Mouse (Mus musculus) bone marrow, adult 2 months (tissue): ENCODE results near the gene Etnk2.

Experiments
- CTCF ChIP-seq: fragments of 200-500 bp; IDR thresholded peaks from 2 replicates; pipeline ENCODE4 v1.5.1; 2011; ENCODE audit warnings: low read length, control low read depth; ENCODE audit not compliant: control insufficient read depth, insufficient read depth
- POLR2A ChIP-seq: fragments of 200-500 bp; IDR thresholded peaks from 2 replicates; pipeline ENCODE4 v1.6.1; 2011; ENCODE audit warnings: low read depth, mild to moderate bottlenecking, control low read depth, low read length, borderline replicate concordance; ENCODE audit not compliant: control insufficient read depth

DNA sequence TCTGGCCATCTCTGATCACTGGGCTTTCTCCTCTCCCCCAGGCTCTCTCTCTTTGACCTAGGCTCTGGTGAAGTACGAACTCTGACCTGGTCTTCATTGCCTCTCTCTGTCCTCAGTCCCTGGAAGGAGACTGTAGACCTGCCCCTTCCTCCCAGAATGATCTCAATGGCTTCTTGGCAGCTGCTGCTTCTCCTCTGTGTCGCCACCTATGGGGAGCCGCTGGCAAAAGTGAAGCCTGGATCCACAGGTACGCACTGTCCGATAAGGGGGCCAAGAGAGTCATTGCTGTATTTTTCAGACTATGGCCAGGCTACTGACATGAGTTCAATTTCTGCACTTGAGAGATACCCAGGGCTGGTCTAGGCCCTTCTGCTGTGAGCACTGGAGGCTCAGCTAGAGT, 36.3 kb upstream of the Etnk2 start:
- TF ChIP-seq CTCF (no peak), POLR2A (no peak)
